Mouse (Mus musculus) inflammation-experienced regulatory T-cells, adult 16 weeks (primary cell): ENCODE results near the gene Pdzk1ip1. TPM values are rescaled to one million over a fixed set of nuclear protein-coding genes. Genes with fewer than 3 reads are reported as not detected.

Experiments used
- polyA plus RNA-seq: library from polyadenylated mRNA; unstranded; fragments of 100-300 nt; shearing (Covaris generic); gene quantifications from one replicate; pipeline ENCODE4 v1.2.1, GENCODE M21; 2017

Pdzk1ip1 gene
- polyA plus RNA-seq, result 34.4 TPM

GRCm38 (mm10) chr4:115088611-115089338 lies at the start of gene Pdzk1ip1:
Pdzk1ip1 (plus strand) TSS chr4:115088708.

GRCm38 (mm10) chr4:115056371-115056920 lies 32.1 kb upstream of the Pdzk1ip1 start, which contains the start of gene Tal1:
Tal1 (plus strand) TSS chr4:115056426.

GRCm38 (mm10) chr4:115133621-115134295 lies 45.2 kb downstream of the Pdzk1ip1 start, which contains the start of gene Cyp4x1:
Cyp4x1 (minus strand) TSS chr4:115134281.

Other genes with a start within 250 kb of the Pdzk1ip1 start
- 0.11 TPM for gene Foxd2, start 179.8 kb upstream of the Pdzk1ip1 start, polyA plus RNA-seq
- not detected for gene Foxe3, start 162.7 kb upstream of the Pdzk1ip1 start, polyA plus RNA-seq
- gene Cmpk1, start 101.5 kb upstream of the Pdzk1ip1 start, polyA plus RNA-seq, result 58.4 TPM
- 3.5 TPM for gene Stil, start 88.5 kb upstream of the Pdzk1ip1 start, polyA plus RNA-seq
- not detected for gene Tal1, start 32.3 kb upstream of the Pdzk1ip1 start, polyA plus RNA-seq
- gene Cyp4x1, start 45.6 kb downstream of the Pdzk1ip1 start, polyA plus RNA-seq, result not detected
- not detected for gene Cyp4a29, start 153.4 kb downstream of the Pdzk1ip1 start, polyA plus RNA-seq
- not detected for gene Cyp4a12a, start 210.3 kb downstream of the Pdzk1ip1 start, polyA plus RNA-seq